Mouse (Mus musculus) stomach, embryonic 14.5 days (tissue): Measurements from ENCODE around the gene Kcnj11. TPM values are rescaled to one million over a fixed set of nuclear protein-coding genes. Genes with fewer than 3 reads are reported as not detected.

ENCODE experiments used
- ATAC-seq: fragments of 200-750 bp; cut with Nextera tagmentation; 2 replicates; pipeline ENCODE4 v1.8.0; 2017; ENCODE audit warnings: low read depth, moderate TSS enrichment; ENCODE audit not compliant: insufficient number of reproducible peaks, insufficient read depth, low FRiP score
- H3K27ac ChIP-seq: fragments of 300-500 bp; sonication (generic); 2 replicates; pipeline ENCODE4 v1.5.1; 2014; ENCODE audit warnings: mild to moderate bottlenecking, low read length, moderate library complexity, mixed read lengths
- H3K27me3 ChIP-seq: fragments of 300-500 bp; sonication (generic); 2 replicates; pipeline ENCODE4 v1.6.1; 2014; ENCODE audit warnings: low read length, control low read depth, mixed read lengths; ENCODE audit not compliant: control insufficient read depth, insufficient read depth
- H3K36me3 ChIP-seq: fragments of 300-500 bp; sonication (generic); 2 replicates; pipeline ENCODE4 v1.6.1; 2014; ENCODE audit warnings: mild to moderate bottlenecking, control low read depth, low read length, moderate library complexity, mixed read lengths; ENCODE audit not compliant: control insufficient read depth, insufficient read depth
- H3K4me1 ChIP-seq: fragments of 300-500 bp; sonication (generic); 2 replicates; pipeline ENCODE4 v1.6.1; 2014; ENCODE audit warnings: low read length, control low read depth, mixed read lengths; ENCODE audit not compliant: control insufficient read depth, insufficient read depth
- H3K4me2 ChIP-seq: fragments of 300-500 bp; sonication (generic); replicated peaks from 2 replicates; pipeline ENCODE4 v1.6.1; 2014; ENCODE audit warnings: low read depth, low read length, control low read depth
- H3K4me3 ChIP-seq: fragments of 300-500 bp; sonication (generic); 2 replicates; pipeline ENCODE4 v1.5.1; 2014; ENCODE audit warnings: low read depth, low read length, control low read depth
- H3K9ac ChIP-seq: fragments of 300-500 bp; sonication (generic); replicated peaks from 2 replicates; pipeline ENCODE4 v1.6.1; 2014; ENCODE audit warnings: low read depth, mild to moderate bottlenecking, control low read depth, low read length, moderate library complexity, mixed read lengths
- H3K9me3 ChIP-seq: fragments of 300-500 bp; sonication (generic); 2 replicates; pipeline ENCODE4 v1.6.1; 2016; ENCODE audit warnings: low read depth, low read length, control low read depth; ENCODE audit not compliant: control insufficient read depth
- WGBS: fragments of 180-500 bp; shearing (Covaris S2); extraction: QIAGEN DNeasy Blood & Tissue Kit; methylation state at CpG from one replicate; pipeline ENCODE4 v1.1.7; 2014; 5-methylcytosine and 5-hydroxymethylcytosine counted together
- polyA plus RNA-seq: library from polyadenylated mRNA; unstranded; fragments of >200 nt; fragmentation: Nextera tagmentation; extraction: Ambion mirVana; gene quantifications from 2 replicates; pipeline ENCODE4 v1.2.1, GENCODE M21; 2014

Kcnj11 gene
- polyA plus RNA-seq, 1 experiment from 2014 or later, result 0.74 TPM

- ATAC-seq, result 0 out of 2 replicates have a peak, but pooled peaks have one; percentile 4
- whole genome bisulfite sequencing, result 84% methylated on average over 13 of the region's 13 CpGs
These were observed 882 bp downstream of the Kcnj11 start for GRCm38 (mm10) chr7:46099682-46100081.

GRCm38 (mm10) chr7:46098919-46099286 lies 1.7 kb downstream of the Kcnj11 start:
- 94% methylated on average over 19 of the region's 19 CpGs for WGBS
- Histone ChIP-seq H3K4me1 (no peaks in the 10 kb centered on the region), H3K27ac (no peak overlapping the region), H3K4me3 (no peak overlapping the region), H3K9ac (no peak overlapping the region), H3K36me3 (no peaks in the 10 kb centered on the region), H3K27me3 (no peaks in the 10 kb centered on the region), H3K4me2 (no peak overlapping the region), H3K9me3 (no peaks in the 10 kb centered on the region)
- ATAC-seq, result no peak

More at GRCm38 (mm10) chr7:46099682-46100081, 882 bp downstream of the Kcnj11 start:
- Histone ChIP-seq H3K4me2 (peak overlapping the region; percentile 79; the same call in 1 of the 2 replicates), H3K27me3 (no peaks in the 10 kb centered on the region), H3K4me3 (no peak overlapping the region; the same call in 1 of the 2 replicates), H3K9ac (no peak overlapping the region; the same call in 1 of the 2 replicates), H3K9me3 (no peaks in the 10 kb centered on the region), H3K36me3 (no peaks in the 10 kb centered on the region), H3K27ac (no peak overlapping the region), H3K4me1 (no peaks in the 10 kb centered on the region)

GRCm38 (mm10) chr7:46098221-46098918 lies 2.2 kb downstream of the Kcnj11 start:
- 0 out of 2 replicates have a peak overlapping the region, but pooled peaks have one; percentile 1 for H3K4me2 ChIP-seq
- no peak overlapping the region for H3K4me3 ChIP-seq
- H3K27ac ChIP-seq, result no peak overlapping the region
- no peaks in the 10 kb centered on the region for H3K27me3 ChIP-seq
- WGBS, result 84% methylated on average over 19 of the region's 19 CpGs
- ATAC-seq, result no peak
- H3K4me1 ChIP-seq, result no peaks in the 10 kb centered on the region
- no peak overlapping the region for H3K9ac ChIP-seq
- no peaks in the 10 kb centered on the region for H3K9me3 ChIP-seq
- H3K36me3 ChIP-seq, result no peaks in the 10 kb centered on the region

- Histone ChIP-seq H3K4me3 (no peak overlapping the region), H3K27me3 (no peaks in the 10 kb centered on the region)
These were observed 3.2 kb downstream of the Kcnj11 start for GRCm38 (mm10) chr7:46097319-46097783.

GRCm38 (mm10) chr7:46096136-46096535 lies 4.4 kb downstream of the Kcnj11 start:
- H3K27me3 ChIP-seq, result no peaks in the 10 kb centered on the region
- H3K9me3 ChIP-seq, result no peaks in the 10 kb centered on the region
- H3K4me1 ChIP-seq, result no peaks in the 10 kb centered on the region
- no peaks in the 10 kb centered on the region for H3K36me3 ChIP-seq
- no peak overlapping the region for H3K9ac ChIP-seq
- no peak overlapping the region for H3K27ac ChIP-seq
- 3% methylated on average over 4 of the region's 4 CpGs for WGBS
- no peak overlapping the region for H3K4me2 ChIP-seq
- no peak overlapping the region for H3K4me3 ChIP-seq
- no peak for ATAC-seq

More at GRCm38 (mm10) chr7:46097319-46097783, 3.2 kb downstream of the Kcnj11 start:
- Histone ChIP-seq H3K9me3 (no peaks in the 10 kb centered on the region), H3K4me1 (no peaks in the 10 kb centered on the region), H3K9ac (no peak overlapping the region), H3K4me2 (no peak overlapping the region), H3K27ac (no peak overlapping the region), H3K36me3 (no peaks in the 10 kb centered on the region)
- WGBS, result 56% methylated on average over 4 of the region's 4 CpGs
- no peak for ATAC-seq

GRCm38 (mm10) chr7:46092803-46093202 lies 7.8 kb downstream of the Kcnj11 start:
- Histone ChIP-seq H3K9ac (no peak overlapping the region), H3K4me1 (no peaks in the 10 kb centered on the region), H3K36me3 (no peaks in the 10 kb centered on the region), H3K4me3 (no peak overlapping the region), H3K27me3 (no peaks in the 10 kb centered on the region), H3K4me2 (no peak overlapping the region), H3K9me3 (no peaks in the 10 kb centered on the region), H3K27ac (no peak overlapping the region)
- 49% methylated on average over 8 of the region's 8 CpGs for WGBS
- ATAC-seq, result no peak

GRCm38 (mm10) chr7:46088241-46088640 lies 12.3 kb downstream of the Kcnj11 start:
- no peak for ATAC-seq
- H3K36me3 ChIP-seq, result peaks cover 4% of the 10 kb centered on the region; the same call in 1 of the 2 replicates
- no peak overlapping the region for H3K4me2 ChIP-seq
- H3K9me3 ChIP-seq, result no peaks in the 10 kb centered on the region
- no peak overlapping the region for H3K27ac ChIP-seq
- no peak overlapping the region for H3K4me3 ChIP-seq
- no peak overlapping the region for H3K9ac ChIP-seq
- WGBS, result 87% methylated on average over 6 of the region's 6 CpGs
- no peaks in the 10 kb centered on the region for H3K27me3 ChIP-seq
- no peaks in the 10 kb centered on the region for H3K4me1 ChIP-seq

GRCm38 (mm10) chr7:46086378-46086777 lies 14.2 kb downstream of the Kcnj11 start:
- H3K27ac ChIP-seq, result no peak overlapping the region
- WGBS, result 81% methylated on average over 6 of the region's 6 CpGs
- H3K9me3 ChIP-seq, result no peaks in the 10 kb centered on the region
- H3K4me3 ChIP-seq, result no peak overlapping the region
- H3K36me3 ChIP-seq, result peaks cover 13% of the 10 kb centered on the region; the same call in 1 of the 2 replicates
- H3K27me3 ChIP-seq, result no peaks in the 10 kb centered on the region
- no peak for ATAC-seq
- H3K9ac ChIP-seq, result no peak overlapping the region
- H3K4me1 ChIP-seq, result no peaks in the 10 kb centered on the region
- H3K4me2 ChIP-seq, result no peak overlapping the region
